Mouse (Mus musculus): Measurements from ENCODE around the gene Lrrc46.

The Lrrc46 gene

GRCm38 (mm10) chr11:97041022-97041899, at the start of gene Lrrc46, which contains the start of gene Mrpl10:
Gene Lrrc46, minus strand, starts transcription at chr11:97041407.
Gene Mrpl10, plus strand, starts transcription at chr11:97041560.
- peak; percentile 78 to 82 for DNase-seq (ENCODE audit: low spot score in 2 of 2)

- DNase-seq (ENCODE audit: low spot score in 2 of 2), result no peak
Measured at GRCm38 (mm10) chr11:97086365-97086764, 45.2 kb upstream of the Lrrc46 start.

- DNase-seq (ENCODE audit: low spot score in 2 of 2), result no peak
Measured at GRCm38 (mm10) chr11:97084821-97085505, 43.8 kb upstream of the Lrrc46 start.

GRCm38 (mm10) chr11:97083401-97084140, 42.4 kb upstream of the Lrrc46 start:
- no peak for DNase-seq (ENCODE audit: low spot score in 2 of 2)

GRCm38 (mm10) chr11:97082977-97083376, 41.8 kb upstream of the Lrrc46 start:
- DNase-seq (ENCODE audit: low spot score in 2 of 2), result no peak

- DNase-seq (ENCODE audit: low spot score in 2 of 2), result no peak
Measured at GRCm38 (mm10) chr11:97080291-97080690, 39.1 kb upstream of the Lrrc46 start.

GRCm38 (mm10) chr11:97078751-97079150, 37.5 kb upstream of the Lrrc46 start:
- no peak for DNase-seq (ENCODE audit: low spot score in 2 of 2)

- DNase-seq (ENCODE audit: low spot score in 2 of 2), result no peak
Measured at GRCm38 (mm10) chr11:97074235-97074634, 33.0 kb upstream of the Lrrc46 start.

GRCm38 (mm10) chr11:97072533-97072932, 31.3 kb upstream of the Lrrc46 start:
- DNase-seq (ENCODE audit: low spot score in 2 of 2), result peak in 1 of 2 experiments; percentile 47

GRCm38 (mm10) chr11:97071129-97071528, 29.9 kb upstream of the Lrrc46 start:
- no peak for DNase-seq (ENCODE audit: low spot score in 2 of 2)

- DNase-seq (ENCODE audit: low spot score in 2 of 2), result no peak
Measured at GRCm38 (mm10) chr11:97069770-97070169, 28.6 kb upstream of the Lrrc46 start.

- no peak for DNase-seq (ENCODE audit: low spot score in 2 of 2)
Measured at GRCm38 (mm10) chr11:97069333-97069732, 28.1 kb upstream of the Lrrc46 start.

- DNase-seq (ENCODE audit: low spot score in 2 of 2), result no peak
Measured at GRCm38 (mm10) chr11:97066656-97067360, 25.6 kb upstream of the Lrrc46 start.

GRCm38 (mm10) chr11:97065538-97066295, 24.5 kb upstream of the Lrrc46 start:
- no peak for DNase-seq (ENCODE audit: low spot score in 2 of 2)

GRCm38 (mm10) chr11:97063921-97064295, 22.7 kb upstream of the Lrrc46 start:
- DNase-seq (ENCODE audit: low spot score in 2 of 2), result no peak

GRCm38 (mm10) chr11:97063274-97063920, 22.2 kb upstream of the Lrrc46 start:
- DNase-seq (ENCODE audit: low spot score in 2 of 2), result no peak

GRCm38 (mm10) chr11:97052219-97052646, 11.0 kb upstream of the Lrrc46 start:
- no peak for DNase-seq (ENCODE audit: low spot score in 2 of 2)

GRCm38 (mm10) chr11:97050944-97051586, 9.9 kb upstream of the Lrrc46 start:
- DNase-seq (ENCODE audit: low spot score in 2 of 2), result no peak

- peak; percentile 69 to 82 for DNase-seq (ENCODE audit: low spot score in 2 of 2)
Measured at GRCm38 (mm10) chr11:97050216-97050943, 9.2 kb upstream of the Lrrc46 start, which contains the start of gene Osbpl7. Gene Osbpl7, plus strand, starts transcription at chr11:97050628.

All from frontal cortex, postnatal 10 days (tissue).